Comparison of ENCODE assay signal across 8 mouse cellular contexts in genomic region chr10:118110006-118110920, GRCm38 (mm10). TPM values are rescaled to one million over a fixed set of nuclear protein-coding genes. Genes with fewer than 3 reads are reported as not detected.
DNase-seq lines count a peak whose midpoint lies in the region; ATAC-seq lines count a peak whose summit lies in the region.

No protein-coding gene starts in this region.

- peak; percentile 64 for DNase-seq in forebrain, embryonic 14.5 days (ENCODE audit: low spot score)
- DNase-seq in 3T3-L1 (ENCODE audit: low read depth, low spot score), result peak; percentile 40
- DNase-seq in adrenal gland, postnatal 10 days, result peak; percentile 58
- peak; percentile 74 for DNase-seq in kidney, postnatal 14 days
- DNase-seq in natural killer cell, adult 2 months (ENCODE audit: low spot score in 2 of 2), result peak; percentile 39 to 53
- DNase-seq in right cerebral cortex, postnatal 25 days, result no peak

- H3K4me2 ChIP-seq in forebrain, embryonic 14.5 days (ENCODE audit: low read length), result no peak overlapping the region
- no peak overlapping the region for H3K4me2 ChIP-seq in forebrain, embryonic 12.5 days
- no peak overlapping the region for H3K4me2 ChIP-seq in heart, embryonic 15.5 days

- no peaks in the 10 kb centered on the region; the same call in 1 of the 2 replicates for H3K4me1 ChIP-seq in forebrain, embryonic 14.5 days (ENCODE audit: control insufficient read depth, insufficient read depth, low read length)
- H3K4me1 ChIP-seq in forebrain, embryonic 12.5 days, result peaks cover 11% of the 10 kb centered on the region
- peaks cover 5% of the 10 kb centered on the region for H3K4me1 ChIP-seq in heart, embryonic 15.5 days (replicated peaks)

- no peaks in the 10 kb centered on the region for H3K36me3 ChIP-seq in forebrain, embryonic 14.5 days (ENCODE audit: control insufficient read depth, insufficient read depth, low read length)
- no peaks in the 10 kb centered on the region for H3K36me3 ChIP-seq in forebrain, embryonic 12.5 days (replicated peaks)
- H3K36me3 ChIP-seq in heart, embryonic 15.5 days, result no peaks in the 10 kb centered on the region

- WGBS in forebrain, embryonic 14.5 days, result 19% methylated on average over 8 of the region's 8 CpGs
- 19% methylated on average over 8 of the region's 8 CpGs for WGBS in forebrain, embryonic 12.5 days
- 28% methylated on average over 8 of the region's 8 CpGs for WGBS in heart, embryonic 15.5 days

- H3K9ac ChIP-seq in forebrain, embryonic 14.5 days (ENCODE audit: low read length), result no peak overlapping the region
- no peak overlapping the region for H3K9ac ChIP-seq in forebrain, embryonic 12.5 days
- no peak overlapping the region for H3K9ac ChIP-seq in heart, embryonic 15.5 days

- no peaks in the 10 kb centered on the region for H3K27me3 ChIP-seq in forebrain, embryonic 14.5 days (replicated peaks; ENCODE audit: control insufficient read depth, insufficient read depth, low read length)
- peaks cover under 1% of the 10 kb centered on the region; the same call in 1 of the 2 replicates for H3K27me3 ChIP-seq in forebrain, embryonic 12.5 days
- 0 out of 2 replicates have a peak, but pooled peaks cover 2% of the 10 kb centered on the region for H3K27me3 ChIP-seq in heart, embryonic 15.5 days

- no peaks in the 10 kb centered on the region for H3K9me3 ChIP-seq in forebrain, embryonic 14.5 days (replicated peaks; ENCODE audit: control insufficient read depth, low read length)
- no peaks in the 10 kb centered on the region for H3K9me3 ChIP-seq in forebrain, embryonic 12.5 days
- H3K9me3 ChIP-seq in heart, embryonic 15.5 days (replicated peaks), result no peaks in the 10 kb centered on the region

- no peak overlapping the region for H3K4me3 ChIP-seq in forebrain, embryonic 14.5 days (ENCODE audit: low read depth, low read length)
- H3K4me3 ChIP-seq in forebrain, embryonic 12.5 days (replicated peaks), result no peak overlapping the region
- no peak overlapping the region for H3K4me3 ChIP-seq in heart, embryonic 15.5 days

- H3K27ac ChIP-seq in forebrain, embryonic 14.5 days (ENCODE audit: low read depth, low read length), result no peak overlapping the region
- no peak overlapping the region for H3K27ac ChIP-seq in forebrain, embryonic 12.5 days
- H3K27ac ChIP-seq in heart, embryonic 15.5 days, result peak overlapping the region; percentile 42

- ATAC-seq in forebrain, embryonic 14.5 days, result no peak
- no peak; the same call in 1 of the 2 replicates for ATAC-seq in forebrain, embryonic 12.5 days (ENCODE audit: low FRiP score)
- ATAC-seq in heart, embryonic 15.5 days (replicated peaks; ENCODE audit: insufficient number of reproducible peaks, insufficient read depth, low FRiP score, low read depth), result no peak

RNA-seq across cellular contexts. Expression of gene Mdm1, which starts 31.3 kb away (rescaled TPM):
- polyA plus RNA-seq in forebrain, embryonic 14.5 days (2014; fragmentation: Nextera tagmentation; extraction: Ambion mirVana), result 31.6 and 34.7 TPM in 2 replicates
- 62.2 and 63.8 TPM in 2 replicates for polyA plus RNA-seq in forebrain, embryonic 12.5 days (2016; fragmentation: Nextera tagmentation; extraction: Ambion mirVana)
- total RNA-seq in adrenal gland, postnatal 10 days (2021), result 10 to 100 TPM; 15.5 to 17.8 TPM
- 13.6 and 14.4 TPM in 2 replicates for polyA plus RNA-seq in heart, embryonic 15.5 days (2015; fragmentation: Nextera tagmentation; extraction: Ambion mirVana)
